Mouse (Mus musculus): ENCODE results near the gene Hk2. TPM values are rescaled to one million over a fixed set of nuclear protein-coding genes. Genes with fewer than 3 reads are reported as not detected.
"Not testable (repeated sequence)": the region's sequence is repeated elsewhere in the genome, so short reads cannot be mapped to it uniquely, and the experiment has no call there.

Hk2 gene
- polyA plus RNA-seq, 1 experiment from 2014 or later, result 16.0 TPM

GRCm38 (mm10) chr6:82707241-82707640 lies 67.0 kb downstream of the Hk2 start:
- Histone ChIP-seq H3K9ac (no peak overlapping the region), H3K36me3 (no peaks in the 10 kb centered on the region), H3K9me3 (no peaks in the 10 kb centered on the region), H3K4me2 (replicated peaks) (no peak overlapping the region), H3K27me3 (no peaks in the 10 kb centered on the region), H3K4me1 (no peaks in the 10 kb centered on the region), H3K4me3 (no peak overlapping the region), H3K27ac (no peak overlapping the region)
- WGBS, result 89% methylated on average over 10 of the region's 10 CpGs
- ATAC-seq (ENCODE audit: insufficient number of reproducible peaks, insufficient read depth, low FRiP score, low TSS enrichment), result no peak

- no peaks in the 10 kb centered on the region for H3K9me3 ChIP-seq
- ATAC-seq (ENCODE audit: insufficient number of reproducible peaks, insufficient read depth, low FRiP score, low TSS enrichment), result no peak
- H3K4me1 ChIP-seq, result no peaks in the 10 kb centered on the region
- 77% methylated on average over 5 of the region's 5 CpGs for WGBS
- H3K27ac ChIP-seq, result no peak within 1 kb of the TSS
- H3K9ac ChIP-seq, result no peak within 1 kb of the TSS
- no peaks in the 10 kb centered on the region for H3K27me3 ChIP-seq
- no peak within 1 kb of the TSS for H3K4me2 ChIP-seq (replicated peaks)
- no peak within 1 kb of the TSS for H3K4me3 ChIP-seq
- no peaks in the 10 kb centered on the region for H3K36me3 ChIP-seq
These were observed 69.0 kb downstream of the Hk2 start, which contains the start of gene Pole4 for GRCm38 (mm10) chr6:82705221-82705620. Pole4 (minus strand) TSS chr6:82705365.

GRCm38 (mm10) chr6:82703710-82704109 lies 70.5 kb downstream of the Hk2 start:
- Histone ChIP-seq H3K4me3 (no peak overlapping the region), H3K27me3 (no peaks in the 10 kb centered on the region), H3K4me1 (peaks cover 7% of the 10 kb centered on the region; the same call in 1 of the 2 replicates), H3K4me2 (replicated peaks) (no peak overlapping the region), H3K36me3 (no peaks in the 10 kb centered on the region), H3K9me3 (no peaks in the 10 kb centered on the region), H3K27ac (no peak overlapping the region), H3K9ac (no peak overlapping the region)
- no peak for ATAC-seq (ENCODE audit: insufficient number of reproducible peaks, insufficient read depth, low FRiP score, low TSS enrichment)
- WGBS, result 86% methylated on average over 3 of the region's 3 CpGs

GRCm38 (mm10) chr6:82702593-82703017 lies 71.6 kb downstream of the Hk2 start:
- peak; percentile 35; the same call in 1 of the 2 replicates for ATAC-seq (ENCODE audit: insufficient number of reproducible peaks, insufficient read depth, low FRiP score, low TSS enrichment)
- 33% methylated on average over 16 of the region's 16 CpGs for WGBS

GRCm38 (mm10) chr6:82701296-82701695 lies 73.0 kb downstream of the Hk2 start:
- no peaks in the 10 kb centered on the region for H3K9me3 ChIP-seq
- no peak overlapping the region for H3K4me2 ChIP-seq (replicated peaks)
- no peaks in the 10 kb centered on the region for H3K27me3 ChIP-seq
- H3K4me3 ChIP-seq, result no peak overlapping the region
- H3K9ac ChIP-seq, result no peak overlapping the region
- no peak for ATAC-seq (ENCODE audit: insufficient number of reproducible peaks, insufficient read depth, low FRiP score, low TSS enrichment)
- H3K36me3 ChIP-seq, result no peaks in the 10 kb centered on the region
- H3K27ac ChIP-seq, result no peak overlapping the region
- peaks cover 7% of the 10 kb centered on the region; the same call in 1 of the 2 replicates for H3K4me1 ChIP-seq
- WGBS, result 63% methylated on average over 6 of the region's 6 CpGs

More at GRCm38 (mm10) chr6:82702593-82703017, 71.6 kb downstream of the Hk2 start:
- Histone ChIP-seq H3K9ac (no peak overlapping the region), H3K4me1 (peaks cover 7% of the 10 kb centered on the region; the same call in 1 of the 2 replicates), H3K27me3 (no peaks in the 10 kb centered on the region), H3K27ac (no peak overlapping the region), H3K9me3 (no peaks in the 10 kb centered on the region), H3K36me3 (no peaks in the 10 kb centered on the region), H3K4me3 (no peak overlapping the region), H3K4me2 (replicated peaks) (no peak overlapping the region)

- Histone ChIP-seq H3K27me3 (no peaks in the 10 kb centered on the region), H3K36me3 (no peaks in the 10 kb centered on the region), H3K9ac (no peak overlapping the region), H3K4me3 (no peak overlapping the region), H3K4me1 (peaks cover 7% of the 10 kb centered on the region; the same call in 1 of the 2 replicates), H3K27ac (no peak overlapping the region), H3K4me2 (replicated peaks) (no peak overlapping the region), H3K9me3 (no peaks in the 10 kb centered on the region)
- WGBS, result 23% methylated on average over 5 of the region's 5 CpGs
- ATAC-seq (ENCODE audit: insufficient number of reproducible peaks, insufficient read depth, low FRiP score, low TSS enrichment), result no peak
These were observed 74.4 kb downstream of the Hk2 start for GRCm38 (mm10) chr6:82699831-82700230.

GRCm38 (mm10) chr6:82696736-82697135 lies 77.5 kb downstream of the Hk2 start:
- no peaks in the 10 kb centered on the region for H3K9me3 ChIP-seq
- H3K4me2 ChIP-seq (replicated peaks), result no peak overlapping the region
- 88% methylated on average over 3 of the region's 3 CpGs for WGBS
- no peak overlapping the region for H3K9ac ChIP-seq
- no peak for ATAC-seq (ENCODE audit: insufficient number of reproducible peaks, insufficient read depth, low FRiP score, low TSS enrichment)
- no peak overlapping the region for H3K4me3 ChIP-seq
- peaks cover 7% of the 10 kb centered on the region; the same call in 1 of the 2 replicates for H3K4me1 ChIP-seq
- H3K27ac ChIP-seq, result no peak overlapping the region
- no peaks in the 10 kb centered on the region for H3K27me3 ChIP-seq
- no peaks in the 10 kb centered on the region for H3K36me3 ChIP-seq

- no peak overlapping the region for H3K27ac ChIP-seq
- no peak overlapping the region for H3K9ac ChIP-seq
- H3K4me2 ChIP-seq (replicated peaks), result no peak overlapping the region
- no peaks in the 10 kb centered on the region for H3K36me3 ChIP-seq
- peaks cover 2% of the 10 kb centered on the region; the same call in 1 of the 2 replicates for H3K4me1 ChIP-seq
- no peaks in the 10 kb centered on the region for H3K27me3 ChIP-seq
- no peak for ATAC-seq (ENCODE audit: insufficient number of reproducible peaks, insufficient read depth, low FRiP score, low TSS enrichment)
- no peak overlapping the region for H3K4me3 ChIP-seq
- H3K9me3 ChIP-seq, result no peaks in the 10 kb centered on the region
- 56% methylated on average over 13 of the region's 13 CpGs for WGBS
These were observed 79.6 kb downstream of the Hk2 start for GRCm38 (mm10) chr6:82694668-82695067.

GRCm38 (mm10) chr6:82689474-82689873 lies 84.8 kb downstream of the Hk2 start:
- H3K4me3 ChIP-seq, result no peak overlapping the region
- H3K4me2 ChIP-seq (replicated peaks), result no peak overlapping the region
- H3K27me3 ChIP-seq, result no peaks in the 10 kb centered on the region
- H3K9me3 ChIP-seq, result no peaks in the 10 kb centered on the region
- no peak overlapping the region for H3K27ac ChIP-seq
- 87% methylated on average over 4 of the region's 4 CpGs for WGBS
- no peak for ATAC-seq (ENCODE audit: insufficient number of reproducible peaks, insufficient read depth, low FRiP score, low TSS enrichment)
- no peak overlapping the region for H3K9ac ChIP-seq
- H3K36me3 ChIP-seq, result no peaks in the 10 kb centered on the region
- no peaks in the 10 kb centered on the region for H3K4me1 ChIP-seq

GRCm38 (mm10) chr6:82688586-82688985 lies 85.7 kb downstream of the Hk2 start:
- not testable (repeated sequence) for ATAC-seq (ENCODE audit: insufficient number of reproducible peaks, insufficient read depth, low FRiP score, low TSS enrichment); H3K36me3 ChIP-seq; H3K4me2 ChIP-seq (replicated peaks); H3K9me3 ChIP-seq; H3K27me3 ChIP-seq; H3K4me1 ChIP-seq; H3K4me3 ChIP-seq; H3K27ac ChIP-seq; H3K9ac ChIP-seq
- WGBS, result 62% methylated on average over 5 of the region's 5 CpGs

- Histone ChIP-seq H3K27ac (no peak overlapping the region), H3K9me3 (no peaks in the 10 kb centered on the region), H3K4me2 (replicated peaks) (no peak overlapping the region), H3K36me3 (no peaks in the 10 kb centered on the region), H3K9ac (no peak overlapping the region), H3K27me3 (no peaks in the 10 kb centered on the region), H3K4me3 (no peak overlapping the region), H3K4me1 (no peaks in the 10 kb centered on the region)
- no peak for ATAC-seq (ENCODE audit: insufficient number of reproducible peaks, insufficient read depth, low FRiP score, low TSS enrichment)
These were observed 90.1 kb downstream of the Hk2 start for GRCm38 (mm10) chr6:82684136-82684535.

GRCm38 (mm10) chr6:82679286-82679685 lies 95.0 kb downstream of the Hk2 start:
- H3K27ac ChIP-seq; H3K4me3 ChIP-seq; ATAC-seq (ENCODE audit: insufficient number of reproducible peaks, insufficient read depth, low FRiP score, low TSS enrichment); H3K9ac ChIP-seq; H3K4me1 ChIP-seq; H3K4me2 ChIP-seq (replicated peaks); H3K27me3 ChIP-seq; H3K9me3 ChIP-seq; H3K36me3 ChIP-seq: not testable (repeated sequence)
- WGBS, result 83% methylated on average over 2 of the region's 2 CpGs

- ATAC-seq (ENCODE audit: insufficient number of reproducible peaks, insufficient read depth, low FRiP score, low TSS enrichment); H3K4me2 ChIP-seq (replicated peaks); H3K4me1 ChIP-seq; H3K9ac ChIP-seq; H3K27ac ChIP-seq; H3K27me3 ChIP-seq; H3K4me3 ChIP-seq; H3K9me3 ChIP-seq; H3K36me3 ChIP-seq: not testable (repeated sequence)
- 75% methylated on average over 3 of the region's 3 CpGs for WGBS
These were observed 96.6 kb downstream of the Hk2 start for GRCm38 (mm10) chr6:82677629-82678028.
